ENCODE assay signal across 21 mouse cellular contexts in genomic region chr16:78409991-78410390, GRCm38 (mm10). TPM values are rescaled to one million over a fixed set of nuclear protein-coding genes. Genes with fewer than 3 reads are reported as not detected.
DNase-seq lines count a peak whose midpoint lies in the region; ATAC-seq and TF ChIP-seq lines count a peak whose summit lies in the region.
"Had no signal": no experiment of that assay in that cellular context is flagged by ENCODE, and none has a peak within 500 bp of the region (broad histone marks: within the 10 kb centered on the region; RNA-seq: fewer than 3 reads in every experiment).

No protein-coding gene starts in this region.

- DNase-seq in heart, adult 11 months, result peak; percentile 68
- DNase-seq in heart, adult 18-20 months, result no peak
- DNase-seq in midbrain, embryonic 11.5 days (ENCODE audit: low spot score, missing footprints), result peak; percentile 69
- no peak for DNase-seq in testis, postnatal 10 days (ENCODE audit: low spot score)
- DNase-seq: adrenal gland, adult 2 months; adrenal gland, adult 8-10 months; adrenal gland, postnatal 10 days; adrenal gland, postnatal 14 days; adrenal gland, postnatal 25 days; adrenal gland, postnatal 36 days; B cell, adult 2 months; cerebellum, adult 11 months; cerebellum, adult 11-12 months; cerebellum, adult 18-20 months had no signal

- H3K27me3 ChIP-seq in midbrain, embryonic 11.5 days (ENCODE audit: control insufficient read depth, insufficient read depth, low read length), result no peaks in the 10 kb centered on the region
- no peaks in the 10 kb centered on the region for H3K27me3 ChIP-seq in midbrain, embryonic 13.5 days
- no peaks in the 10 kb centered on the region for H3K27me3 ChIP-seq in testis, adult 2 months (ENCODE audit: control insufficient read depth, insufficient read depth, low read length)
- H3K27me3 ChIP-seq: CH12.LX, Patski had no signal

- 92% methylated on average over 10 of the region's 10 CpGs for WGBS in midbrain, embryonic 11.5 days
- 90% methylated on average over 10 of the region's 10 CpGs for WGBS in midbrain, embryonic 13.5 days

- TF ChIP-seq POLR2A in testis, adult 2 months (IDR thresholded peaks at IDR 0.05; ENCODE audit: control insufficient read depth, low read depth, low read length), result peak; percentile 35; the same call in 1 of the 2 replicates

- no peak overlapping the region for H3K9ac ChIP-seq in midbrain, embryonic 11.5 days (ENCODE audit: low read length)
- no peak overlapping the region for H3K9ac ChIP-seq in midbrain, embryonic 13.5 days (replicated peaks)

- ATAC-seq in midbrain, embryonic 11.5 days (ENCODE audit: low FRiP score), result no peak
- ATAC-seq in midbrain, embryonic 13.5 days, result no peak
- ATAC-seq: activated CD4-positive, CD25-positive, alpha-beta regulatory T cell, adult 4 months; CD4-positive, CD25-positive, alpha-beta regulatory T cell, adult 4 months; Patski had no signal

- H3K4me3 ChIP-seq in midbrain, embryonic 11.5 days (ENCODE audit: low read depth, low read length), result no peak overlapping the region
- H3K4me3 ChIP-seq in midbrain, embryonic 13.5 days (replicated peaks), result no peak overlapping the region
- peak overlapping the region; percentile 84 for H3K4me3 ChIP-seq in testis, adult 2 months (ENCODE audit: control insufficient read depth, low read depth, low read length)

- H3K4me1 ChIP-seq in midbrain, embryonic 11.5 days (ENCODE audit: control insufficient read depth, insufficient read depth, low read length), result no peaks in the 10 kb centered on the region
- no peaks in the 10 kb centered on the region for H3K4me1 ChIP-seq in midbrain, embryonic 13.5 days (replicated peaks)
- H3K4me1 ChIP-seq in testis, adult 2 months (ENCODE audit: control insufficient read depth, insufficient read depth, low read length), result peaks cover 2% of the 10 kb centered on the region

- TF ChIP-seq CTCF in testis, adult 2 months (IDR thresholded peaks at IDR 0.05; ENCODE audit: control insufficient read depth, insufficient read depth, insufficient replicate concordance, low read depth, low read length), result no peak

- no peaks in the 10 kb centered on the region for H3K9me3 ChIP-seq in midbrain, embryonic 11.5 days (ENCODE audit: control insufficient read depth, low read length)
- no peaks in the 10 kb centered on the region for H3K9me3 ChIP-seq in midbrain, embryonic 13.5 days
- H3K9me3 ChIP-seq: G1E had no signal

- H3K27ac ChIP-seq in midbrain, embryonic 11.5 days (ENCODE audit: low read depth, low read length), result no peak overlapping the region
- H3K27ac ChIP-seq in midbrain, embryonic 13.5 days, result no peak overlapping the region
- no peak overlapping the region for H3K27ac ChIP-seq in testis, adult 2 months (ENCODE audit: control insufficient read depth, insufficient read depth, low read depth, low read length)

- no peak overlapping the region for H3K4me2 ChIP-seq in midbrain, embryonic 11.5 days
- H3K4me2 ChIP-seq in midbrain, embryonic 13.5 days (replicated peaks), result no peak overlapping the region

- no peaks in the 10 kb centered on the region for H3K36me3 ChIP-seq in midbrain, embryonic 11.5 days (ENCODE audit: control insufficient read depth, insufficient read depth, low read length)
- no peaks in the 10 kb centered on the region for H3K36me3 ChIP-seq in midbrain, embryonic 13.5 days
- H3K36me3 ChIP-seq in testis, adult 2 months (ENCODE audit: control insufficient read depth, insufficient read depth, low read length), result no peaks in the 10 kb centered on the region
- H3K36me3 ChIP-seq: G1E had no signal

RNA-seq across cellular contexts. Expression of gene Btg3, which starts 33.0 kb away (rescaled TPM):
- total RNA-seq in heart, adult 18-20 months (2021), result 1 to 10 TPM; 6.0 to 7.0 TPM
- polyA plus RNA-seq in midbrain, embryonic 11.5 days (2014; fragmentation: Nextera tagmentation; extraction: Ambion mirVana), result 50.4 and 51.3 TPM in 2 replicates
- polyA plus RNA-seq in midbrain, embryonic 13.5 days (2015; fragmentation: Nextera tagmentation; extraction: Ambion mirVana), result 24.6 and 27.4 TPM in 2 replicates
- polyA plus RNA-seq in testis, adult 2 months (2012; rRNA removed), result 6.0 and 7.7 TPM in 2 replicates

Comparison
In these comparisons a context has a peak if more than half of its experiments do, and no peak if none do; other contexts are left out.
1. DNase-seq: peak in heart, adult 11 months (single experiment) and midbrain, embryonic 11.5 days (single experiment); none in heart, adult 18-20 months (0 of 2) and testis, postnatal 10 days (single experiment).